Mouse (Mus musculus): ENCODE measurements around the gene Fcgr3. TPM values are rescaled to one million over a fixed set of nuclear protein-coding genes. Genes with fewer than 3 reads are reported as not detected.
"Not testable (repeated sequence)": the region's sequence is repeated elsewhere in the genome, so short reads cannot be mapped to it uniquely, and the experiment has no call there.

Fcgr3 gene
- total and polyA plus RNA-seq, 3 experiments, result 3.7 to 8.5 (median 6.1) TPM

GRCm38 (mm10) chr1:171088237-171088869, 23.6 kb upstream of the Fcgr3 start:
- in situ Hi-C loops (cut with MboI; ENCODE audit: low pct_ligation_motif_present, low pct_unique_long_range_greater_than_20kb, low sequenced_read_pairs); DNase-seq (ENCODE audit: extremely low read depth): not testable (repeated sequence)

GRCm38 (mm10) chr1:171085718-171086117, 21.0 kb upstream of the Fcgr3 start:
- TF ChIP-seq JUN (IDR thresholded peaks at IDR 0.05; ENCODE audit: insufficient read depth, low read depth, low read length) (no peak), EP300 (IDR thresholded peaks at IDR 0.05; ENCODE audit: low read length) (no peak), NELFE (IDR thresholded peaks at IDR 0.05; ENCODE audit: low read depth, low read length) (no peak), PAX5 (IDR thresholded peaks at IDR 0.05; ENCODE audit: low read length) (no peak), MAZ (IDR thresholded peaks at IDR 0.05; ENCODE audit: low read depth, low read length) (no peak), IRF4 (IDR thresholded peaks at IDR 0.05; ENCODE audit: low read depth, low read length) (no peak), MYC (IDR thresholded peaks at IDR 0.05; ENCODE audit: low read depth, low read length) (no peak), ZMIZ1 (IDR thresholded peaks at IDR 0.05; ENCODE audit: low read depth, low read length) (no peak), SMC3 (IDR thresholded peaks at IDR 0.05; ENCODE audit: low read depth, low read length) (no peak), ELF1 (IDR thresholded peaks at IDR 0.05; ENCODE audit: low read depth, low read length) (no peak), TCF12 (IDR thresholded peaks at IDR 0.05; ENCODE audit: low read depth, low read length) (no peak), RAD21 (IDR thresholded peaks at IDR 0.05; ENCODE audit: low read depth, low read length) (no peak), E2F4 (IDR thresholded peaks at IDR 0.05; ENCODE audit: insufficient replicate concordance, low read depth, low read length) (no peak), CHD1 (IDR thresholded peaks at IDR 0.05; ENCODE audit: low read depth, low read length) (no peak), MEF2A (IDR thresholded peaks at IDR 0.05; ENCODE audit: borderline replicate concordance, low read depth, low read length) (no peak), TBP (conservative IDR thresholded peaks at IDR 0.05; ENCODE audit: low read depth, low read length) (no peak), JUND (conservative IDR thresholded peaks at IDR 0.05; ENCODE audit: low read depth, low read length) (no peak)
- Histone ChIP-seq H3K4me2 (ENCODE audit: insufficient read depth, low read depth, poor library complexity, severe bottlenecking) (no peak overlapping the region), H3K36me3 (replicated peaks in 1 of 2; ENCODE audit: control insufficient read depth in 1 of 2, insufficient read depth in 1 of 2, low read length in 1 of 2) (no peaks in the 10 kb centered on the region), H3K27me3 (replicated peaks) (no peaks in the 10 kb centered on the region), H3K4me1 (ENCODE audit: control insufficient read depth in 1 of 2, insufficient read depth in 2 of 2) (no peaks in the 10 kb centered on the region), H3K79me2 (replicated peaks; ENCODE audit: control insufficient read depth, extremely low read depth, insufficient read depth, poor library complexity, severe bottlenecking) (no peaks in the 10 kb centered on the region), H3K27ac (ENCODE audit: insufficient read depth, low read depth) (no peak overlapping the region), H3K9me3 (replicated peaks; ENCODE audit: low read length) (peaks cover 4% of the 10 kb centered on the region), H3K9ac (ENCODE audit: insufficient read depth, low read depth) (no peak overlapping the region), H3K4me3 (replicated peaks in 1 of 3; ENCODE audit: low read depth in 2 of 3, low read length in 2 of 3, poor library complexity in 1 of 3) (no peak overlapping the region)
- dilution Hi-C loops (cut with MboI; ENCODE audit: extremely low pct_ligation_motif_present, extremely low pct_unique_long_range_greater_than_20kb, low sequenced_read_pairs) (no loop called here), in situ Hi-C loops (cut with MboI; ENCODE audit: low pct_ligation_motif_present, low pct_unique_long_range_greater_than_20kb, low sequenced_read_pairs) (no loop called here)
- DNase-seq (ENCODE audit: extremely low read depth), result no peak

More at GRCm38 (mm10) chr1:171088237-171088869, 23.6 kb upstream of the Fcgr3 start:
- H3K27ac ChIP-seq (ENCODE audit: insufficient read depth, low read depth); H3K79me2 ChIP-seq (replicated peaks; ENCODE audit: control insufficient read depth, extremely low read depth, insufficient read depth, poor library complexity, severe bottlenecking); H3K4me2 ChIP-seq (ENCODE audit: insufficient read depth, low read depth, poor library complexity, severe bottlenecking); dilution Hi-C loops (cut with MboI; ENCODE audit: extremely low pct_ligation_motif_present, extremely low pct_unique_long_range_greater_than_20kb, low sequenced_read_pairs); H3K4me3 ChIP-seq (replicated peaks in 1 of 3; ENCODE audit: low read depth in 2 of 3, low read length in 2 of 3, poor library complexity in 1 of 3); H3K9me3 ChIP-seq (replicated peaks; ENCODE audit: low read length); H3K27me3 ChIP-seq (replicated peaks); H3K36me3 ChIP-seq (replicated peaks in 1 of 2; ENCODE audit: control insufficient read depth in 1 of 2, insufficient read depth in 1 of 2, low read length in 1 of 2); H3K9ac ChIP-seq (ENCODE audit: insufficient read depth, low read depth); H3K4me1 ChIP-seq (ENCODE audit: control insufficient read depth in 1 of 2, insufficient read depth in 2 of 2): not testable (repeated sequence)
- TF ChIP-seq MXI1 (IDR thresholded peaks at IDR 0.05; ENCODE audit: low read depth, low read length), result 0 out of 2 replicates have a peak, but pooled peaks have one; percentile 27
- TF ChIP-seq CHD2 (IDR thresholded peaks at IDR 0.05; ENCODE audit: low read length), result peak; percentile 43; the same call in 1 of the 2 replicates
- TF ChIP-seq MAX (IDR thresholded peaks at IDR 0.05; ENCODE audit: low read length), result 0 out of 2 replicates have a peak, but pooled peaks have one; percentile 31

Data from CH12.LX (cell line).